Mouse (Mus musculus): ENCODE data around the gene Defa31.
"Not testable (repeated sequence)": the region's sequence is repeated elsewhere in the genome, so short reads cannot be mapped to it uniquely, and the experiment has no call there.

Gene Defa31

DNA sequence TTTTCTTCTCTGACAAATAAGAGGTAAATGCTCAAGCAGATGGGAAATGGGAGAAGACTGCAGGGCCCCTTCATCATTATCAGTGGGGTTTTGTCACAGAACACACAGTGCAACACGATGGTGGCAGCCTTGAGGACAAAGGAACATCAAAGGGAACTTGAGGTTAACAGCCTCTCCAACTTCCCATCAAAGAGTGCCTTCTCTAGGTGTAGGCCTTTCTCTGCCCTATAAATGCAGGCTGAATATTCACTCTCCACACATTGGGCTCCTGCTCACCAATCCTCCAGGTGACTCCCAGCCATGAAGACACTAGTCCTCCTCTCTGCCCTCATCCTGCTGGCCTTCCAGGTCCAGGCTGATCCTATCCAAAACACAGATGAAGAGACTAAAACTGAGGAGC is at the start of gene Defa31:
TSS of gene Defa31 (plus strand) at position 301 of the 400 bp plus-strand sequence.
- DNase-seq (ENCODE audit: low read depth), result not testable (repeated sequence)

DNA sequence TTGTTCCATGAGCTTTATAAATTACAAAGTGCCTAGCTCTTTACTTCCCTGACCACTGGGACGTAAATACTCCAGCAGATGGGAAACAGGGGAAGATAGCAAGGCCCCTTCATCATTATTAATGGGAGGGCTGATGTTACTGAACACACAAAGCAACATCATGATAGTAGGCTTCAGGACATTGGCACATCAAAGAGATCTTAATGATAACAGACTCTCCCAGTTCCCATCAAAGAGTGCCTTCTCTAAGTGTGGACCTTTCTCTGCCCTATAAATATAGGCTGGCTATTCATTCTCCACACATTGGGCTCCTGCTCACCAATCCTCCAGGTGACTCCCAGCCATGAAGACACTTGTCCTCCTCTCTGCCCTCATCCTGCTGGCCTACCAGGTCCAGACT is 29.4 kb upstream of the Defa31 start, which contains the start of gene Defa22:
TSS of gene Defa22 (plus strand) at position 301 of the 400 bp plus-strand sequence.
- not testable (repeated sequence) for DNase-seq (ENCODE audit: low read depth)

DNA sequence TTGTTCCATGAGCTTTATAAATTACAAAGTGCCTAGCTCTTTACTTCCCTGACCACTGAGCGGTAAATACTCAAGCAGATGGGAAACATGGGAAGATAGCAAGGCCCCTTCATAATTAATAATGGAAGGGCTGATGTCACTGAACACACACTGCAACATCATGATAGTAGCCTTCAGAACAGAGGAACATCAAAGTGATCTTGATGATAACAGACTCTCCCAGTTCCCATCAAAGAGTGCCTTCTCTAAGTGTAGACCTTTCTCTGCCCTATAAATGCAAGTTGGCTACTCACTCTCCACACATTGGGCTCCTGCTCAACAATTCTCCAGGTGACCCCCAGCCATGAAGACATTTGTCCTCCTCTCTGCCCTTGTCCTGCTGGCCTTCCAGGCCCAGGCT is 9.8 kb downstream of the Defa31 start, which contains the start of gene Gm15293:
TSS of gene Gm15293 (plus strand) at position 301 of the 400 bp plus-strand sequence.
- DNase-seq (ENCODE audit: low read depth), result not testable (repeated sequence)
